Mouse (Mus musculus) leukemia stem cell, adult 10-12 weeks (primary cell): ENCODE measurements around the gene Smim8. TPM values are rescaled to one million over a fixed set of nuclear protein-coding genes. Genes with fewer than 3 reads are reported as not detected.

ENCODE experiments used
- polyA plus RNA-seq: library from polyadenylated mRNA; stranded (reverse); fragments of >175 nt; gene quantifications from 2 replicates; pipeline ENCODE4 v1.2.3, GENCODE M21; 2012; ENCODE audit warnings: low replicate concordance

The Smim8 gene
- 2.3 and 17.0 TPM in 2 replicates for polyA plus RNA-seq

DNA sequence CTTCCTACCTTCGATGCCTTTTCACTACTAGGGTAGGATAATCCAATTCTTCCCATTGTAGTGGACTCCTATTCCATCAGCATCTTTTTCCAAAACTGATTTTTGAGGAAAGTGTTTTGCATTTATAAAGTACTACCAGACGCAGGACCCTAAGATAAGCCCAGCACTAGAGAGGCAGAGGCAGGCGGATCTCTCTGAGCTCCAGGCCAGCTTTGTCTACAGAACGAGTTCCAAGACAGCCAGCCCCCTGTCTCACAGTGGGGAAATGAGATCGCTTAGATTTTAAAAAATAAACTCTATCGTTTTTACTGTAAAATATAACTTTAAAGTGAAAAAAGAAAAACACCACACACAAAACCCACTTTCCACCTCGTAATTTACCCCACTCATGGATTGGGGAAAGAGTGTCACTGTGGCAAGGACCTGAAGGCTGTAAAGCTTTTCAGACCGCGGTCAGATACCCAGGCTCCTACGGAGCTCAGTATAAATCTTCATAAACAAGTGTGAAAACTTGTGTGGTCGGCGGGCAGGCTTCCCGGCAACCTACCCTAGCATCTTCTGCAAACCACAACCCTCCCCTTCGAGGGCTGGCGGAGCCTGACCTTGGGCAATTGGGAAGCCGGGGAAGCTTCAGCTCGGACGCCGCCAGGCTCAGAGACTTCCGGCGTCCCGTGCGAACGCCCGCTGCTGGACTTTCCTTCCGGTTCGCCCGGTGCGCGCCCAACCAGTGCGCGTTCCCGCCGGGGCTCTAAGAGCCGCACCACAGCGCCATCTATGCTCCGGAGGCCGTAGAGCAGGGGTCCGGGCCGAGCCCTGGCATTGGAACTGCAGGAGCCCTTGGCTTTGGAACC lies at the start of gene Smim8:
Smim8 (minus strand) TSS at position 747 of the 851 bp plus-strand sequence.

DNA sequence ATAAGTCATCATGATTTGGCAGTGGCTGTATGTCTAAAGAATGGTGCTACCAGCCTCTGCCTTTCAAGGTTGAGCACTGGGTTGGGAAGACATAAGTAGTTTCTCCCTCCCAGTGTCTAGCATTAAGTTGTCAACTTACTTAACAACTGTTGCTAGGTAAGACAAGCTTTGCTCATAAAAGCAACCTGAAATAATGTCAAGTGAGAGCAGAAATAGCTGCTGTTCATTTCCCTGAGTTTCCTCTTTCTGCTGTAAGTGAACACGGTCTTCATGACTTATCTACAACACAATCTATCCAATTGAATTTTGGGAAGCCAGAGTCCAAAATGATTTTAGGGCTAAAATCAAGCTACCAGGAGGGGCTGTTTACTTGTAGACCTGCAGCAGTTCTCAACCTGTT lies 22.1 kb downstream of the Smim8 start, which contains the start of gene Gm136:
Gm136 (minus strand) TSS at position 101 of the 400 bp plus-strand sequence.

DNA sequence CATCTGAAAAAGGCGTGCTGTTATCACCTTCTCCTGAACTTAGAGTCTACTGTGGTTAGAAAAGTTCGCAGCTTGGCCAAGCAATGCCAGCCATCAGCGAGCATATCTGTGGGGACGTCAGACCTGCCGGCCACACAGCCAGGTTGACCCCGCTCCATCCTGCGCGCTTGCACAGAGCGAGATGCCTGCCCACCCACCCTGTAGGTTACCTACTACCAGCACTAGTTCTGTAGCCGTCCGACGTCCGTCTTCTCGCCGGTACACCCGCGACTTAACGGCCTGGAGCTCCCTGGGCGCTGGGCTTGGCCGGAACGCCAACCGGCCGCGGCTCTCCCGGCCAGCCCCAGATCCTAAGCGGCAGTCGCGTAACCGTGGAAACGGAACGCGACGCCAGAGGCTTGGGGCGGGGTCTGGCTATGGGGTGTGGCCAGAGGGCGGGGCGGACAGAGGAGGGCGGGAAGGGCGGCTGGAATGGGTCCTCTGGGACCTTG lies 48.3 kb downstream of the Smim8 start, which contains the start of gene Cfap206:
Cfap206 (minus strand) TSS at position 356 of the 491 bp plus-strand sequence.

Other genes with a start within 250 kb of the Smim8 start
- gene Akirin2, start 227.5 kb downstream of the Smim8 start, polyA plus RNA-seq: 59.5 and 69.8 TPM in 2 replicates
- 1.6 and 5.8 TPM in 2 replicates for gene Orc3, start 163.5 kb downstream of the Smim8 start, polyA plus RNA-seq
- gene Rars2, start 163.5 kb downstream of the Smim8 start, polyA plus RNA-seq: 1.2 and 2.7 TPM in 2 replicates
- gene Slc35a1, start 91.0 kb downstream of the Smim8 start, polyA plus RNA-seq: 6.0 and 8.1 TPM in 2 replicates
- not detected in 2 replicates for gene Cfap206, start 48.2 kb downstream of the Smim8 start, polyA plus RNA-seq
- gene Gm136, start 22.2 kb downstream of the Smim8 start, polyA plus RNA-seq: not detected in 2 replicates
- 0.47 and 1.0 TPM in 2 replicates for gene Zfp292, start 104.5 kb upstream of the Smim8 start, polyA plus RNA-seq
- not detected in 2 replicates for gene Cga, start 115.4 kb upstream of the Smim8 start, polyA plus RNA-seq